Mouse (Mus musculus): Measurements from ENCODE around the gene Cdc27.

DNA sequence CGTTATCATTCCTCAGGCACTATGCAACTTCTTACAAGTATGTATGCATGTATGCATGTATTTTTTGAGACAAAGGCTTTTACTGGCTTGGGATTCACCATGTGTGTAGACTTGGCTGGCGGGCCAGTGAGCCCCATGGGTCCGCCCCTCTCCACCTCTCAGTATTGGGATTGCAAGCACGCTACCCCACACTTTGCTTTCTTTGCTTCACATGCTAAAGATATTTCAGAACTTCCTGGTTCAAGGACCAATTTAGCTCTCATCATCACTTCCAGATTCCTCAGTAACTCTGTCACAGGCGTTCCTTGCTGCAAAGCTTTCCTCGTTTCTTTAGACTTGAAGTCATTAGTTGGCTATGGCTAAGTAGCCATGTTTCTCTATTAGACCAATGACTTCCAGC, 15.7 kb upstream of the Cdc27 start:
- no peak for TF ChIP-seq EP300 (IDR thresholded peaks at IDR 0.05)
- TF ChIP-seq CTCF (IDR thresholded peaks at IDR 0.05): no peak

Measured in lung, postnatal 0 days (tissue).